Mouse (Mus musculus): ENCODE measurements at regions not wholly inside any gene's neighbourhood (a gene's known extent, or its start where the extent isn't known, plus 50 kb on each side); places are given as distances from the start of the nearest gene placed in this dataset.
A peak's percentile ranks its signal among the peaks of the same experiment; 100 is the strongest.

GRCm38 (mm10) chr12:16035551-16035950 lies 218.8 kb upstream of the Trib2 start:
- DNase-seq = no peak
- intact Hi-C loops (cut with DNase I) = no loop called here

- intact Hi-C loops (cut with DNase I) = no loop called here
- no peak for DNase-seq
These were observed 218.2 kb upstream of the Trib2 start for GRCm38 (mm10) chr12:16034691-16035515.

- no peak for DNase-seq
- intact Hi-C loops (cut with DNase I) = no loop called here
These were observed 209.9 kb upstream of the Trib2 start for GRCm38 (mm10) chr12:16026654-16027053.

GRCm38 (mm10) chr12:16023273-16023672 lies 206.6 kb upstream of the Trib2 start:
- intact Hi-C loops (cut with DNase I) = no loop called here
- no peak for DNase-seq

DNA sequence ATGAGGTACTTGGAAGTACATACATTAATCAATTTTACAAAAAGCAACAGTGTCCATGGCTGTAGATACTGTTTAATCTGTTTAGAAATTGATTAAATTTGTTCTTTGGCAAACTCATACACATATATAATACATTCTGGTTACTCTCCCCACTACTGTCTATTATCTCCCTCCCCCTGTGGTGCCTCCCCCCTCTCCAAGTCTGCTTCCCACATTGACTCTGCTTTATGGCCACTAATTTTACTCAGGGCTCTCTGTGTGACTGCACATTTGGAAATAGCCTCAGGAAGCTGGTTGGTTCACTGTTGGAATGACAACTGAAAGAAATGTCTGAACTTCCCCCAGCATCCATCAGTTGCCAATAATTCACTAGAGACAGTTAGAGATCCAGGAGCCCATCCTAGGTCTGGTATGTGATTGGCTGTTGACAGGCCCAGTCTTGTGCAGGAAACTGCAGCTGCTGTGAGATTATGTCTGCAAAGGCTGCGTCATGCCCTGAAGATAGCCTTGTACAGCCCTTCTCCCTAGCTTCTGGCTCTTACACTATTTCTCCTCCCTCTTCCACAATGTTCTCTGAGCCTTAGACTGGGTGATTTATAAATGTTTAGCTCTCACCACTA lies 204.6 kb upstream of the Trib2 start:
- intact Hi-C loops (cut with DNase I) = no loop called here
- no peak for DNase-seq

- no peak for DNase-seq
- intact Hi-C loops (cut with DNase I) = no loop called here
These were observed 201.5 kb upstream of the Trib2 start for GRCm38 (mm10) chr12:16018237-16018636.

DNA sequence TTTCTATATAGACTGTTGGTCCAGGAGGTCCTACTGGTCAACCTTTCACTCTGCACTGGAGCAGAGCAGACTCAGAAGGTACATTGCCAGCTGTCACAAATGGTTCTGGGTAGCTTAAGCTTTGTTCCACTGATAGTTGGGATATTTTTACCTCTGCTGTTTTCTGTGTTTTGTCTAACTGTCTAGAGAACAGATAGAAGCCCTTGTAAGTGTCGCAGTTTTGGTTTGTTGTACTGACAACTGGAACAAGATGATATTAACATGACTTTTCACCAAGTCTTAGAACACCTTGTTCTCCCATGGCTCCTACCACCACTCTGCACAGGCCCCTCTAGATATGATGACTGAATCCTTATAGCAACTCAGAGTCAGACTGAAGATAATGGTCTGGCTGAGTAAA lies 199.9 kb upstream of the Trib2 start:
- DNase-seq = no peak
- intact Hi-C loops (cut with DNase I) = no loop called here

DNA sequence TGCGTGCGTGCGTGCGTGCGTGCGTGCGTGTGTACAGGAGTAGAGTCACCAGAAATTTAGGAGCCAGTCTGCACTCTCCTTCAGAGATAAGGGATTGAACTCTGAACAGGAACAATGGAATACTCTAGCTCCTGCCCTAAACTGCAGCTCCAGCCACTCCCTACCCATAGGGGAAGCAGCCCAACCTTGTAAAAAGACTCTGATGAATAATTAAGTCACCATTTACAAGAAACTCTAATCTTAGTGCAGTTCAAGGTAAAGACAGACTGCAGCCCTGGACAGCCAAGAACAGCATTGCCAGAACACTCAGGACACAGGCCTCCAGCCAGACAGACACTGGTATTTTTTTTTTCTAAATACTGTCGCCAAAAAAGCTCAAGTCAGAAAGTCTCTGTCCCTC lies 198.9 kb upstream of the Trib2 start:
- intact Hi-C loops (cut with DNase I) = no loop called here
- no peak for DNase-seq

DNA sequence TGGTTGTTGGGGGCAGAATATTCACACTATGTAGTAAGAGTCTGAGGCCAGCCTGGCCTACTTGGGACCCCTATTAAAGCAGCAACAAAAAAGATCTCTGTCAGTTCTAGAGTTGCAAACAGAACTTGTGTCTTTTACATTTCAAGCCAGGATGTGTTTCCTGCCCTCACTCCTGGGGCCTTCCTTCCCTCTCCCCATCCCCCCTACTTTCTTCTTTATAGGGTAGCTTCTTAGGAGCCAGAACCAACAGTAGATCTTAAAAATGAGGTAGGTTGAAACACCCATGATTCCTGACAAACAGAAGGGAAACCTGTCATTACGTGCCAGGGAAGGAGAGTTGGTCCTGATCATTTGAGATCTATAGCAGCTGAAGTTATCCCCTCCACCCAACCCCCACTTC lies 198.0 kb upstream of the Trib2 start:
- intact Hi-C loops (cut with DNase I) = no loop called here
- DNase-seq = no peak

GRCm38 (mm10) chr12:16013861-16014630 lies 197.3 kb upstream of the Trib2 start:
- intact Hi-C loops (cut with DNase I) = no loop called here
- no peak for DNase-seq

DNA sequence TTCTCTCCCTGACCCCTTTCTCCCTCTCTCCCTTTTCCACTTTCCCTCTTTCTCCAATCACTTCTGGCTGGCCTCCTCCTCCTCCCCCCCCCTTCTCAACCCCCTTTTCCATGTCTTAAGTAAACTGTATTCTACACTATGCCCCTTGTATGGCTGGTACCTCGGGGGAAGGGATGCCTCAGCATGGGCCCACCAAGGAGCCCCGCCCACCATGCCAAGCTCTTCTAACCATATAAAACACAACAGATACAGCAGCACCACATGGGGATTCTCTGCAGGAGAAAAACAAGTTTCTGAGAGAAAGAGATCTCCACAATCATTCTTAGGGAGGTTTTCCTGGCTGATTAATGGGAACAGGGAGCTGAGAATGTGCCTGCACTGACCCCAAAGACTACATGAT lies 196.6 kb upstream of the Trib2 start:
- intact Hi-C loops (cut with DNase I) = no loop called here
- DNase-seq = no peak

- intact Hi-C loops (cut with DNase I) = no loop called here
These were observed 195.4 kb upstream of the Trib2 start for GRCm38 (mm10) chr12:16012081-16012480.

GRCm38 (mm10) chr12:16009822-16010620 lies 193.3 kb upstream of the Trib2 start:
- DNase-seq = peak; percentile 60
- intact Hi-C loops (cut with DNase I) = no loop called here

More at GRCm38 (mm10) chr12:16012081-16012480, 195.4 kb upstream of the Trib2 start:
- DNase-seq = no peak

- DNase-seq = no peak
- intact Hi-C loops (cut with DNase I) = no loop called here
These were observed 192.2 kb upstream of the Trib2 start for GRCm38 (mm10) chr12:16008763-16009515.

DNA sequence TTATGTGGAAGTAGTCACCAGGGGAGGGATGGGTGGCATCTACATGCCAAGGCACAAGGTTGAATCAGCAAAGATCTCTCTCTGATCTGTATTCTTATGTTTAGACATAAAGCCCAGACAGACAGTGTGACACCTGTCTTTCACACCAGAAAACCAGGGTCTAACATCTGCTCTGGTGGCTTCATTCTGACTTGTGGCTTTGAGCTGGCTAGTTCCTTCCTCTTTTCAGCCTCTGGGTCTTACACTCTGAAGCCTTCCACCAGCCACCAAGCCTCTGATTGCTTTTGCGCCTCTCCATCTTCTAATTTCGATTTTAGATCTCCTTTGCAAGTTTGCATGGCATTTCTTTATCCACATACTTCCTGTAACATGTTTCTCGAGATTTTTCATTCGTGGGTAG lies 191.5 kb upstream of the Trib2 start:
- intact Hi-C loops (cut with DNase I) = no loop called here
- no peak for DNase-seq

DNA sequence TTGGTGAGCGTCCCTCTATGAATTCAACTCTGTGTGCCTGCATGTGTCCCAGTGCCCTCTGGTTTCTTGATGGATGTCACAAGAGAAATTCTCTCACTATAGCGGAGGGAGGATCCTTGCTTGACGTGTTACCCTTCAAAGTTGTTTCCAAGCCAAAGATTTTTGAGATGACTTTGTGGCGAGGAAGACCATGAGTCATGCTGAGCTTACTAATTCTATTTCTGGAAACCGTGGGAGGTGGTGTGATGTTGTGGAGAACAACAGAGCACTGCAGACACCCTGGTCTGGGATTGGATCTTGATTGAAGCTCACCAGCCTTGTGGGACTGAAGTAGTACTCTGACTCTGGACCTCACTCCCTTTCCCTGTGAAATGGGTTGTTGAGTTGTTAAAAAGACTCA lies 190.0 kb upstream of the Trib2 start:
- intact Hi-C loops (cut with DNase I) = no loop called here
- no peak for DNase-seq

- intact Hi-C loops (cut with DNase I) = no loop called here
- DNase-seq = no peak
These were observed 189.6 kb upstream of the Trib2 start for GRCm38 (mm10) chr12:16006286-16006685.

DNA sequence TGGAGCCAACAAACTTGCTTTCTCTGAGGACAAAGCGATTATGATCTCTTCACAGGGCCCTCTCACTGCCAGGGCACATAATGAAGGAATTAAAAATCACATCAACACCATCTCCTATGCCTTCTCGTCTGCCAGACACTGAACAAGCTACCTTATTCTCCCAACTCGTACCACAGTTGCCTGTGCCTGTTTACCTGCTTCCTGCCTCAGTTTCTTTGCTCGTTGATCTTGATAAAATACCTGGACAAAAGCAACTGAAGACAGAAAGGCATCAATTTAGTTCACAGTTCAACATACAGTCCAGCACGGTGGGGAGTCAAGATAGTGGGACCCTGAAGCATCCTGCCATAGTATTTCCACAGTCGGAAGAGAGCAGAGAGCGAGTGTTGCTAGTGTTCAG lies 185.1 kb upstream of the Trib2 start:
- intact Hi-C loops (cut with DNase I) = no loop called here
- no peak for DNase-seq

- intact Hi-C loops (cut with DNase I) = no loop called here
- DNase-seq = no peak
These were observed 184.5 kb upstream of the Trib2 start for GRCm38 (mm10) chr12:16001225-16001624.

GRCm38 (mm10) chr12:15998331-15998730 lies 181.6 kb upstream of the Trib2 start:
- no peak for DNase-seq
- intact Hi-C loops (cut with DNase I) = no loop called here

Measured in left cerebral cortex, postnatal 4 days (tissue).